Mouse (Mus musculus) gastrocnemius, postnatal 10 days (tissue): ENCODE results near the gene Olfr1057. TPM values are rescaled to one million over a fixed set of nuclear protein-coding genes. Genes with fewer than 3 reads are reported as not detected.
"Not testable (repeated sequence)": the region's sequence is repeated elsewhere in the genome, so short reads cannot be mapped to it uniquely, and the experiment has no call there.

Experiments used
- DNase-seq: peaks from one replicate; pipeline ENCODE4 v3.0.0; 2021; ENCODE audit warnings: mixed read lengths
- long read RNA-seq, 2 experiments: library from polyadenylated mRNA; stranded (forward); transcript quantifications; one replicate each; pipeline ENCODE4 v2.0.0; 2021
- total RNA-seq, 2 experiments: library from RNA; stranded (reverse); gene quantifications; 2 replicates each; pipeline ENCODE4 v1.2.3; 2021

Gene Olfr1057
- not detected for total RNA-seq
- long read RNA-seq, experiment 1: 0 reads
- long read RNA-seq, experiment 2: 0 reads

DNA sequence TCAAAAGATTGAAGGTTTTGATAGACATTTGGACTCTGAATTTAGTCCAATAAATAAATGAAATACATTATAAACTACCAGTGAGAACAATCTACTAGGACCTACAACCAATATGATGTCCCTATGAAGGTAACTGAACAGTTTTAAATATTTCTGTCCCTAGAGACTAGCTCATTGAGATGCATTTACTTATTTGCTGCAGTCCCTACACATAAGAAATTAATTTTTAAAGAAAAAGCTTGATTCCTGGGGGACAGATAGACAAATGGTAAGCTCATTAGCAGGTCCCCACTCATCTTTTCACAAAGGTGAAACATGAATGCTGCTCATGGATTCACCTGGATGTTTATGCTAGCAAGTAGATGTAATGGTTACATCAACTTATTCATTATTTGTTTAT, at the start of gene Olfr1057:
Gene Olfr1057 (minus strand): TSS at position 101 of the 400 bp plus-strand sequence.
- no peak for DNase-seq

GRCm38 (mm10) chr2:86426649-86427048, 48.5 kb upstream of the Olfr1057 start, which contains the start of gene Olfr1062:
TSS of gene Olfr1062 (minus strand) at chr2:86426749.
- DNase-seq: not testable (repeated sequence)

- DNase-seq: no peak
These were observed 35.8 kb upstream of the Olfr1057 start, which contains the start of gene Olfr1061 for GRCm38 (mm10) chr2:86413950-86414349. TSS of gene Olfr1061 (minus strand) at chr2:86414050.

GRCm38 (mm10) chr2:86395114-86395513, 16.9 kb upstream of the Olfr1057 start:
- no peak for DNase-seq

GRCm38 (mm10) chr2:86388461-86388860, 10.3 kb upstream of the Olfr1057 start, which contains the start of gene Olfr1058:
TSS of gene Olfr1058 (minus strand) at chr2:86388561.
- DNase-seq: not testable (repeated sequence)

GRCm38 (mm10) chr2:86366342-86366741, 11.9 kb downstream of the Olfr1057 start:
- not testable (repeated sequence) for DNase-seq

DNA sequence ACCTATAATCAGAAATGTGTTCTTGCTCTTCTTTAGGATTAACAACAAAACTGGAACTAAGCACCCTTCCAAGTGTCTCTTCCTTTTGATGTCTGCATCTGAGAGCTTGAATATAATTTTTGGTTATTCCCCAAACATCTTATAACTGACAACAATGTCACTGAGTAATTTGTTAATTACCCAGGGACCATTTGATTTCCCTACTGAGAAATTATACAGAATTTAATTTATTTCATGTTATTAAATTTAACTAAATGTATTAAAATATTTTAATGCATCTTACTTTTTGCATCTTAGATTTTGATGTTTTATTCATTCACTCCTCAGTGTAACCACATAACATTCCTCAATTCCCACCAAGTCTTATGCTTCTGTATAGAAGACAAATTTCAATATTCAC, 15.8 kb downstream of the Olfr1057 start, which contains the start of gene Olfr1056:
Gene Olfr1056 (minus strand): TSS at position 101 of the 400 bp plus-strand sequence.
- DNase-seq: no peak

GRCm38 (mm10) chr2:86351751-86352150, 26.4 kb downstream of the Olfr1057 start:
- not testable (repeated sequence) for DNase-seq

DNA sequence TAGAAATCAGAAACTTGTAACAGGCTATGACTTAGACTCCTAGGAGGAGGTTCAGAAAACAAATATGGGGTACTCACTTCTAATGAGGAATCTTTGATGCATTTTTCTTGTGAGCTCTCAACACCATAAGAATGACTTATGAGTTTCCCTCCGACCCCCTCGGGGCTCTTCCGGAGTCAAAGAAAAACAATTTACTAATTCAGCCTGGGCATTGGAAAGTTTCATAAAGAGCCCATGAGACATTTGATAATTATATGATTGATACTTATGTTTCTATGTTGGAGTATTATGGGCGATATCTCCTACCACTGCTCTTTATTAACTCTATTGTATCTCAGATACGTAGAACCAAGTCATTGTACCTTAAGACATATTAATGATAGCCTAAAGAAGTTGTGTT, 28.0 kb downstream of the Olfr1057 start, which contains the start of gene Olfr1055:
Gene Olfr1055 (minus strand): TSS at position 101 of the 400 bp plus-strand sequence.
- no peak for DNase-seq

GRCm38 (mm10) chr2:86335333-86335732, 42.9 kb downstream of the Olfr1057 start, which contains the start of gene Olfr1054:
TSS of gene Olfr1054 (minus strand) at chr2:86335433.
- no peak for DNase-seq

Other genes with a start within 250 kb of the Olfr1057 start
- gene Olfr1039, start 242.5 kb downstream of the Olfr1057 start, total RNA-seq: not detected
- gene Olfr1040, start 231.7 kb downstream of the Olfr1057 start, total RNA-seq: not detected
- not detected for gene Olfr1042, start 216.6 kb downstream of the Olfr1057 start, total RNA-seq
- gene Olfr1043, start 210.9 kb downstream of the Olfr1057 start, total RNA-seq: not detected
- not detected for gene Olfr1044, start 200.6 kb downstream of the Olfr1057 start, total RNA-seq
- gene Olfr52, start 192.7 kb downstream of the Olfr1057 start, total RNA-seq: not detected
- not detected for gene Olfr1045, start 175.4 kb downstream of the Olfr1057 start, total RNA-seq
- not detected for gene Olfr1046, start 159.1 kb downstream of the Olfr1057 start, total RNA-seq
- gene Olfr1047, start 147.0 kb downstream of the Olfr1057 start, total RNA-seq: not detected
- not detected for gene Olfr1048, start 138.1 kb downstream of the Olfr1057 start, total RNA-seq
- gene Olfr1049, start 120.1 kb downstream of the Olfr1057 start, total RNA-seq: not detected
- not detected for gene Olfr1051, start 99.3 kb downstream of the Olfr1057 start, total RNA-seq
- gene Olfr1052, start 85.9 kb downstream of the Olfr1057 start, total RNA-seq: not detected
- not detected for gene Olfr1053, start 63.1 kb downstream of the Olfr1057 start, total RNA-seq
- not detected for gene Olfr1054, start 43.0 kb downstream of the Olfr1057 start, total RNA-seq
- not detected for gene Olfr1055, start 28.1 kb downstream of the Olfr1057 start, total RNA-seq
- gene Olfr1056, start 15.9 kb downstream of the Olfr1057 start, total RNA-seq: not detected
- not detected for gene Olfr1058, start 10.2 kb upstream of the Olfr1057 start, total RNA-seq
- not detected for gene Olfr1061, start 35.7 kb upstream of the Olfr1057 start, total RNA-seq
- not detected for gene Olfr1062, start 48.4 kb upstream of the Olfr1057 start, total RNA-seq
- gene Olfr1065, start 72.2 kb upstream of the Olfr1057 start, total RNA-seq: not detected
- not detected for gene Olfr1066, start 77.9 kb upstream of the Olfr1057 start, total RNA-seq
- not detected for gene Olfr228, start 109.0 kb upstream of the Olfr1057 start, total RNA-seq
- not detected for gene Olfr1076, start 130.1 kb upstream of the Olfr1057 start, total RNA-seq
- gene Olfr1079, start 164.1 kb upstream of the Olfr1057 start, total RNA-seq: not detected
- not detected for gene Olfr1080, start 179.8 kb upstream of the Olfr1057 start, total RNA-seq
- gene Olfr1082, start 220.6 kb upstream of the Olfr1057 start, total RNA-seq: not detected